19 mouse cellular contexts compared by ENCODE assay signal in the genomic region with DNA sequence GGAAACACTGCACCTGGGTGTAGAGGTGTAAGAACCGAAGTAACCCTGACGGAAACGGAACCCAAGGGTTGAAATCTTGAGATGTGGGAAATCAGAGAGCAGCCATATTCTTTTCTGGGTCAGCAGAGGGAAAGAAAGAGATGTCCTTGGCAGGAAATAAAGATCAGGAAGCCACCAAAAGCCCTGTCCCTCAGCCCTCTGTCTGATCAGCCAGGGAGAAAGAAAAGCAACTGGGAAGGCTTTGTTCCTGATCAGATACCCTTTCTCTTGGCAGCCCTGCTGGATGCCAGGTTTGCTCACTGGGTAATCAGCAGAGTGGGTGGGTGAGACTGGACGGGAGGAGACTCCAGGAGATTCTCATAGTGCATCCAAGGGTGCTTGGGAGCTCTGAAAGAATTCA. TPM values are rescaled to one million over a fixed set of nuclear protein-coding genes. Genes with fewer than 3 reads are reported as not detected.
A peak's percentile ranks its signal among the peaks of the same experiment; 100 is the strongest.
DNase-seq lines count a peak whose midpoint lies in the region; ATAC-seq lines count a peak whose summit lies in the region.
"Had no signal": no experiment of that assay in that cellular context is flagged by ENCODE, and none has a peak within 500 bp of the region (broad histone marks: within the 10 kb centered on the region; RNA-seq: fewer than 3 reads in every experiment).

No protein-coding gene starts in this region.

- H3K4me3 ChIP-seq in kidney, embryonic 15.5 days (replicated peaks) = no peak overlapping the region
- H3K4me3 ChIP-seq: forebrain, embryonic 15.5 days had no signal

- peak; percentile 22 for DNase-seq in adrenal gland, postnatal 10 days
- DNase-seq in adrenal gland, adult 18-20 months (ENCODE audit: low spot score in 2 of 2) = no peak
- DNase-seq in kidney, adult 8-10 months = no peak
- DNase-seq in ovary, postnatal 36 days (ENCODE audit: low spot score) = peak; percentile 14
- DNase-seq in ovary, adult 18-20 months (ENCODE audit: low spot score) = no peak
- no peak for DNase-seq in right cerebral cortex, postnatal 14 days
- no peak for DNase-seq in cerebellum, postnatal 36 days
- DNase-seq: cerebellum, adult 18-20 months; embryo, embryonic 11 days; gastrocnemius, postnatal 36 days; right cerebral cortex, postnatal 25 days; thymus, adult 18-20 months had no signal

- no peak overlapping the region for H3K9ac ChIP-seq in kidney, embryonic 15.5 days
- H3K9ac ChIP-seq: forebrain, embryonic 15.5 days had no signal

- H3K36me3 ChIP-seq in kidney, embryonic 15.5 days = no peaks in the 10 kb centered on the region
- H3K36me3 ChIP-seq: forebrain, embryonic 15.5 days had no signal

- peak overlapping the region; percentile 6; the same call in 1 of the 2 replicates for H3K4me2 ChIP-seq in kidney, embryonic 15.5 days
- H3K4me2 ChIP-seq: forebrain, embryonic 15.5 days had no signal

- WGBS in kidney, embryonic 15.5 days = 31% methylated on average over 4 of the region's 4 CpGs

- no peaks in the 10 kb centered on the region for H3K27me3 ChIP-seq in kidney, embryonic 15.5 days
- H3K27me3 ChIP-seq: forebrain, embryonic 15.5 days had no signal

- ATAC-seq in kidney, embryonic 15.5 days (replicated peaks; ENCODE audit: low FRiP score) = no peak
- ATAC-seq: forebrain, embryonic 15.5 days had no signal

- H3K27ac ChIP-seq in kidney, embryonic 15.5 days = peak overlapping the region; percentile 85

- no peaks in the 10 kb centered on the region for H3K9me3 ChIP-seq in kidney, embryonic 15.5 days (replicated peaks)
- H3K9me3 ChIP-seq: forebrain, embryonic 15.5 days had no signal

- H3K4me1 ChIP-seq in kidney, embryonic 15.5 days = peaks cover 58% of the 10 kb centered on the region

RNA-seq across cellular contexts. Expression of gene Cpvl, which starts 27.1 kb away (rescaled TPM):
- not detected for total RNA-seq in adrenal gland, postnatal 10 days (2021)
- total RNA-seq in adrenal gland, adult 18-20 months (2021) = not detected
- 0.18 and 0.34 TPM in 2 replicates for polyA plus RNA-seq in kidney, embryonic 15.5 days (2015; fragmentation: Nextera tagmentation; extraction: Ambion mirVana)
- total RNA-seq: gastrocnemius, postnatal 36 days; layer of hippocampus, adult 18-20 months; left cerebral cortex, postnatal 25 days; midbrain, postnatal 0 days; neutrophil, adult 5-6 weeks had no signal
- polyA plus RNA-seq: forebrain, embryonic 15.5 days; heart, embryonic 16.5 days had no signal

Comparison
In these comparisons a context has a peak if more than half of its experiments do, and no peak if none do; other contexts are left out.
1. DNase-seq: peak in adrenal gland, postnatal 10 days (single experiment) and ovary, postnatal 36 days (single experiment); none in adrenal gland, adult 18-20 months (0 of 2), kidney, adult 8-10 months (0 of 2), ovary, adult 18-20 months (single experiment), right cerebral cortex, postnatal 14 days (single experiment) and cerebellum, postnatal 36 days (0 of 2).